Mouse (Mus musculus): ENCODE results near the gene Fam186b. TPM values are rescaled to one million over a fixed set of nuclear protein-coding genes. Genes with fewer than 3 reads are reported as not detected.

The Fam186b gene
- polyA plus RNA-seq, 1 experiment from 2014 or later: 0.20 TPM

GRCm38 (mm10) chr15:99332921-99333675 lies 37.4 kb upstream of the Fam186b start:
- Histone ChIP-seq H3K9me3 (no peaks in the 10 kb centered on the region), H3K4me3 (no peak overlapping the region), H3K27ac (peak overlapping the region; percentile 83), H3K36me3 (peaks cover 35% of the 10 kb centered on the region), H3K4me1 (replicated peaks) (peaks cover 67% of the 10 kb centered on the region), H3K27me3 (ENCODE audit: insufficient read depth, poor library complexity, severe bottlenecking) (0 out of 2 replicates have a peak, but pooled peaks cover 6% of the 10 kb centered on the region)
- DNase-seq (ENCODE audit: low spot score): peak; percentile 74
- 57% methylated on average over 9 of the region's 9 CpGs for WGBS

- peaks cover 61% of the 10 kb centered on the region for H3K4me1 ChIP-seq (replicated peaks)
Observed at GRCm38 (mm10) chr15:99332111-99332510, 36.4 kb upstream of the Fam186b start.

GRCm38 (mm10) chr15:99331341-99331740 lies 35.7 kb upstream of the Fam186b start:
- WGBS: 44% methylated on average over 5 of the region's 5 CpGs
- Histone ChIP-seq H3K36me3 (peaks cover 52% of the 10 kb centered on the region), H3K27me3 (ENCODE audit: insufficient read depth, poor library complexity, severe bottlenecking) (0 out of 2 replicates have a peak, but pooled peaks cover 6% of the 10 kb centered on the region), H3K4me3 (no peak overlapping the region), H3K9me3 (no peaks in the 10 kb centered on the region), H3K4me1 (replicated peaks) (peaks cover 58% of the 10 kb centered on the region), H3K27ac (peak overlapping the region; percentile 83)
- DNase-seq (ENCODE audit: low spot score): no peak

More at GRCm38 (mm10) chr15:99332111-99332510, 36.4 kb upstream of the Fam186b start:
- H3K36me3 ChIP-seq: peaks cover 44% of the 10 kb centered on the region
- 0 out of 2 replicates have a peak, but pooled peaks cover 6% of the 10 kb centered on the region for H3K27me3 ChIP-seq (ENCODE audit: insufficient read depth, poor library complexity, severe bottlenecking)
- peak overlapping the region; percentile 83 for H3K27ac ChIP-seq
- DNase-seq (ENCODE audit: low spot score): no peak
- H3K9me3 ChIP-seq: no peaks in the 10 kb centered on the region
- H3K4me3 ChIP-seq: no peak overlapping the region

- WGBS: 64% methylated on average over 2 of the region's 2 CpGs
- no peak for DNase-seq (ENCODE audit: low spot score)
- H3K27me3 ChIP-seq (ENCODE audit: insufficient read depth, poor library complexity, severe bottlenecking): 0 out of 2 replicates have a peak, but pooled peaks cover 6% of the 10 kb centered on the region
- peaks cover 61% of the 10 kb centered on the region for H3K36me3 ChIP-seq
- H3K4me1 ChIP-seq (replicated peaks): peaks cover 58% of the 10 kb centered on the region
- no peak overlapping the region for H3K4me3 ChIP-seq
- no peak overlapping the region for H3K27ac ChIP-seq
- no peaks in the 10 kb centered on the region for H3K9me3 ChIP-seq
Observed at GRCm38 (mm10) chr15:99330324-99330723, 34.6 kb upstream of the Fam186b start.

- Histone ChIP-seq H3K36me3 (peaks cover 75% of the 10 kb centered on the region), H3K27me3 (ENCODE audit: insufficient read depth, poor library complexity, severe bottlenecking) (0 out of 2 replicates have a peak, but pooled peaks cover 6% of the 10 kb centered on the region)
- 93% methylated on average over 5 of the region's 5 CpGs for WGBS
Observed at GRCm38 (mm10) chr15:99328011-99328410, 32.3 kb upstream of the Fam186b start.

GRCm38 (mm10) chr15:99326959-99327358 lies 31.3 kb upstream of the Fam186b start:
- Histone ChIP-seq H3K27ac (no peak overlapping the region), H3K36me3 (peaks cover 86% of the 10 kb centered on the region)
- DNase-seq (ENCODE audit: low spot score): no peak

More at GRCm38 (mm10) chr15:99328011-99328410, 32.3 kb upstream of the Fam186b start:
- Histone ChIP-seq H3K27ac (no peak overlapping the region), H3K4me3 (no peak overlapping the region), H3K9me3 (no peaks in the 10 kb centered on the region), H3K4me1 (replicated peaks) (peaks cover 41% of the 10 kb centered on the region)
- no peak for DNase-seq (ENCODE audit: low spot score)

GRCm38 (mm10) chr15:99326407-99326806 lies 30.7 kb upstream of the Fam186b start:
- no peak overlapping the region for H3K27ac ChIP-seq
- no peak overlapping the region for H3K4me3 ChIP-seq
- peaks cover 25% of the 10 kb centered on the region for H3K4me1 ChIP-seq (replicated peaks)
- no peaks in the 10 kb centered on the region for H3K9me3 ChIP-seq
- no peak for DNase-seq (ENCODE audit: low spot score)
- H3K27me3 ChIP-seq (ENCODE audit: insufficient read depth, poor library complexity, severe bottlenecking): 0 out of 2 replicates have a peak, but pooled peaks cover 6% of the 10 kb centered on the region
- 54% methylated on average over 2 of the region's 2 CpGs for WGBS
- peaks cover 86% of the 10 kb centered on the region for H3K36me3 ChIP-seq

More at GRCm38 (mm10) chr15:99326959-99327358, 31.3 kb upstream of the Fam186b start:
- 70% methylated on average over 1 of the region's 1 CpGs for WGBS
- H3K4me1 ChIP-seq (replicated peaks): peaks cover 31% of the 10 kb centered on the region
- H3K27me3 ChIP-seq (ENCODE audit: insufficient read depth, poor library complexity, severe bottlenecking): 0 out of 2 replicates have a peak, but pooled peaks cover 6% of the 10 kb centered on the region
- H3K9me3 ChIP-seq: no peaks in the 10 kb centered on the region
- H3K4me3 ChIP-seq: no peak overlapping the region

- Histone ChIP-seq H3K4me1 (replicated peaks) (peaks cover 17% of the 10 kb centered on the region), H3K36me3 (peaks cover 93% of the 10 kb centered on the region), H3K27ac (no peak overlapping the region), H3K27me3 (ENCODE audit: insufficient read depth, poor library complexity, severe bottlenecking) (0 out of 2 replicates have a peak, but pooled peaks cover 6% of the 10 kb centered on the region), H3K4me3 (no peak overlapping the region), H3K9me3 (no peaks in the 10 kb centered on the region)
- DNase-seq (ENCODE audit: low spot score): no peak
- 92% methylated on average over 6 of the region's 6 CpGs for WGBS
Observed at GRCm38 (mm10) chr15:99325598-99325997, 29.9 kb upstream of the Fam186b start.

- Histone ChIP-seq H3K27me3 (ENCODE audit: insufficient read depth, poor library complexity, severe bottlenecking) (no peaks in the 10 kb centered on the region), H3K27ac (no peak overlapping the region), H3K4me1 (replicated peaks) (peaks cover 10% of the 10 kb centered on the region), H3K36me3 (peaks cover 99% of the 10 kb centered on the region), H3K4me3 (no peak overlapping the region), H3K9me3 (no peaks in the 10 kb centered on the region)
- 91% methylated on average over 9 of the region's 9 CpGs for WGBS
- no peak for DNase-seq (ENCODE audit: low spot score)
Observed at GRCm38 (mm10) chr15:99324151-99324550, 28.5 kb upstream of the Fam186b start.

GRCm38 (mm10) chr15:99320978-99321377 lies 25.3 kb upstream of the Fam186b start:
- H3K4me3 ChIP-seq: no peak overlapping the region
- H3K4me1 ChIP-seq (replicated peaks): peaks cover 9% of the 10 kb centered on the region
- no peak for DNase-seq (ENCODE audit: low spot score)
- no peak overlapping the region for H3K27ac ChIP-seq
- no peaks in the 10 kb centered on the region for H3K27me3 ChIP-seq (ENCODE audit: insufficient read depth, poor library complexity, severe bottlenecking)
- peaks cover 100% of the 10 kb centered on the region for H3K36me3 ChIP-seq
- no peaks in the 10 kb centered on the region for H3K9me3 ChIP-seq
- WGBS: 87% methylated on average over 9 of the region's 9 CpGs

- Histone ChIP-seq H3K4me1 (replicated peaks) (peaks cover 9% of the 10 kb centered on the region), H3K36me3 (peaks cover 100% of the 10 kb centered on the region), H3K4me3 (no peak overlapping the region), H3K27me3 (ENCODE audit: insufficient read depth, poor library complexity, severe bottlenecking) (no peaks in the 10 kb centered on the region), H3K9me3 (no peaks in the 10 kb centered on the region), H3K27ac (no peak overlapping the region)
- 89% methylated on average over 10 of the region's 10 CpGs for WGBS
- DNase-seq (ENCODE audit: low spot score): no peak
Observed at GRCm38 (mm10) chr15:99320168-99320674, 24.5 kb upstream of the Fam186b start.

GRCm38 (mm10) chr15:99319411-99319871 lies 23.8 kb upstream of the Fam186b start:
- no peaks in the 10 kb centered on the region for H3K9me3 ChIP-seq
- H3K4me1 ChIP-seq (replicated peaks): peaks cover 9% of the 10 kb centered on the region
- DNase-seq (ENCODE audit: low spot score): no peak
- H3K36me3 ChIP-seq: peaks cover 100% of the 10 kb centered on the region
- 79% methylated on average over 3 of the region's 3 CpGs for WGBS
- no peak overlapping the region for H3K27ac ChIP-seq
- no peak overlapping the region for H3K4me3 ChIP-seq
- H3K27me3 ChIP-seq (ENCODE audit: insufficient read depth, poor library complexity, severe bottlenecking): no peaks in the 10 kb centered on the region

- Histone ChIP-seq H3K4me1 (replicated peaks) (peaks cover 9% of the 10 kb centered on the region), H3K27me3 (ENCODE audit: insufficient read depth, poor library complexity, severe bottlenecking) (no peaks in the 10 kb centered on the region), H3K4me3 (no peak overlapping the region), H3K27ac (no peak overlapping the region), H3K36me3 (peaks cover 100% of the 10 kb centered on the region), H3K9me3 (no peaks in the 10 kb centered on the region)
- 87% methylated on average over 14 of the region's 14 CpGs for WGBS
- DNase-seq (ENCODE audit: low spot score): no peak
Observed at GRCm38 (mm10) chr15:99318861-99319410, 23.2 kb upstream of the Fam186b start.

Data from hindbrain, embryonic 10.5 days (tissue).